Mouse (Mus musculus) urinary bladder, postnatal 0 days (tissue): ENCODE data around the gene Thtpa. TPM values are rescaled to one million over a fixed set of nuclear protein-coding genes. Genes with fewer than 3 reads are reported as not detected.

ENCODE experiments used
- polyA plus RNA-seq: library from polyadenylated mRNA; unstranded; fragments of >200 nt; fragmentation: Nextera tagmentation; extraction: Ambion mirVana; gene quantifications from 2 replicates; pipeline ENCODE4 v1.2.1, GENCODE M21; 2015

Thtpa gene
- polyA plus RNA-seq: 11.9 and 13.8 TPM in 2 replicates

GRCm38 (mm10) chr14:55094704-55095231, at the start of gene Thtpa:
Gene Thtpa (plus strand): TSS chr14:55094784.

GRCm38 (mm10) chr14:55092011-55092577, 2.5 kb upstream of the Thtpa start, which contains the start of gene Zfhx2:
Gene Zfhx2 (minus strand): TSS chr14:55092324.

GRCm38 (mm10) chr14:55105836-55106809, 11.5 kb downstream of the Thtpa start, which contains the start of gene Ap1g2:
Gene Ap1g2 (minus strand): TSS chr14:55106593.

GRCm38 (mm10) chr14:55116425-55117200, 22.0 kb downstream of the Thtpa start, which contains the start of gene Jph4:
Gene Jph4 (minus strand): TSS chr14:55116935.

Other genes starting within 250 kb of the Thtpa start
- gene Homez, start 223.8 kb upstream of the Thtpa start, polyA plus RNA-seq: 4.1 and 5.4 TPM in 2 replicates
- gene Ppp1r3e, start 217.2 kb upstream of the Thtpa start, polyA plus RNA-seq: 0.62 and 1.3 TPM in 2 replicates
- 4.2 and 4.4 TPM in 2 replicates for gene Bcl2l2, start 211.4 kb upstream of the Thtpa start, polyA plus RNA-seq
- 0.26 and 0.69 TPM in 2 replicates for gene Gm20521, start 211.3 kb upstream of the Thtpa start, polyA plus RNA-seq
- 46.7 and 52.4 TPM in 2 replicates for gene Pabpn1, start 202.3 kb upstream of the Thtpa start, polyA plus RNA-seq
- gene Slc22a17, start 181.7 kb upstream of the Thtpa start, polyA plus RNA-seq: 14.4 and 15.9 TPM in 2 replicates
- 12.7 and 14.5 TPM in 2 replicates for gene Efs, start 168.7 kb upstream of the Thtpa start, polyA plus RNA-seq
- gene Il25, start 162.1 kb upstream of the Thtpa start, polyA plus RNA-seq: not detected in 2 replicates
- gene Cmtm5, start 158.5 kb upstream of the Thtpa start, polyA plus RNA-seq: 0.82 and 0.99 TPM in 2 replicates
- gene Myh6, start 127.9 kb upstream of the Thtpa start, polyA plus RNA-seq: 2.6 and 2.9 TPM in 2 replicates
- gene Gm17428, start 117.9 kb upstream of the Thtpa start, polyA plus RNA-seq: not detected in 2 replicates
- gene Myh7, start 100.2 kb upstream of the Thtpa start, polyA plus RNA-seq: 4.0 and 7.6 TPM in 2 replicates
- 54.0 and 55.3 TPM in 2 replicates for gene Ngdn, start 79.3 kb upstream of the Thtpa start, polyA plus RNA-seq
- gene Zfhx2, start 2.5 kb upstream of the Thtpa start, polyA plus RNA-seq: 0.49 and 0.51 TPM in 2 replicates
- gene Ap1g2, start 11.8 kb downstream of the Thtpa start, polyA plus RNA-seq: 13.1 and 15.8 TPM in 2 replicates
- 0.75 and 0.77 TPM in 2 replicates for gene Jph4, start 22.2 kb downstream of the Thtpa start, polyA plus RNA-seq
- gene Dhrs2, start 127.2 kb downstream of the Thtpa start, polyA plus RNA-seq: not detected in 2 replicates